Mouse (Mus musculus) Patski (cell line): ENCODE data around the gene Tmem174. TPM values are rescaled to one million over a fixed set of nuclear protein-coding genes. Genes with fewer than 3 reads are reported as not detected.

Experiments used
- ATAC-seq: fragments of 100-300 bp; one replicate; pipeline ENCODE4 v1.8.0; 2021
- CTCF ChIA-PET: fragments of 350-600 bp; sonication (Branson Sonifier 250); formaldehyde crosslinking; loops from one replicate; lab custom pipeline; 2022; ENCODE audit warnings: inconsistent platforms; lab: Charles Lee
- POLR2A ChIA-PET: fragments of 350-600 bp; sonication (Branson Sonifier 250); formaldehyde crosslinking; loops from one replicate; lab custom pipeline; 2022; ENCODE audit warnings: antibody characterized with exemption, inconsistent platforms; lab: Charles Lee
- DNase-seq: peaks from one replicate; pipeline ENCODE4 v3.0.0-alpha.2; 2011; ENCODE audit warnings: low read depth, low spot score
- H3K27me3 ChIP-seq: fragments of 371-371 bp; one replicate; pipeline ENCODE4 v1.5.1; 2021
- CTCF ChIP-seq: fragments of 100-300 bp; IDR thresholded peaks from one replicate; pipeline ENCODE4 v1.5.1; 2021
- in situ Hi-C: fragments of 300-500 bp; cut with MboI; formaldehyde crosslinking; loops from 3 replicates; pipeline ENCODE4 v1.11.1; 2018; ENCODE audit warnings: low pct_unique_long_range_greater_than_20kb, mixed read lengths
- polyA plus RNA-seq: library from polyadenylated mRNA; unstranded; gene quantifications from one replicate; pipeline ENCODE4 v1.2.3, GENCODE M21; 2021

Tmem174 gene
- polyA plus RNA-seq, 1 experiment from 2014 or later = not detected

- no peak for DNase-seq
- in situ Hi-C loops = no loop called here
Measured at GRCm38 (mm10) chr13:98656034-98656471, 18.8 kb upstream of the Tmem174 start.

DNA sequence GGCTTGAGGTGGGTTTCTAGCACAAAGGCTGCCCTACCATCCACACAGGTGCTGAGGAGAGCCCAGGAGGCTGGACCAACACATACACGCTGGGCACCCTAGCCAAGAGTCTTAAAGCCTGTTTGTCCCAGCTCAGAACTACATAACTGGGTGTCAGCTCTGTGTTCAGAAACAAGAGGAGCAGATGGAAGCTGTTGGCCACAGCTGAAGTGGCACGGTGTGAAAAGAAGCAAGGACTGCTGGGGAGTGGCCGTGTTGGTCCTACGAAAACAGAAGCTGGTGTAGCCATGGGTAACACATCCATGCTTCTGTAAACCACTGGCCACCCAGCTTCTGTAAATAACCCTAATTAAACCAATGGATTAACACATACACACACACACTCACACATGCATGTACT, 18.1 kb upstream of the Tmem174 start:
- CTCF ChIA-PET = no interaction called here
- TF ChIP-seq CTCF = no peak
- H3K27me3 ChIP-seq = no peaks in the 10 kb centered on the region
- no peak for DNase-seq
- no peak for ATAC-seq
- in situ Hi-C loops = no loop called here
- POLR2A ChIA-PET = no interaction called here

More at GRCm38 (mm10) chr13:98656034-98656471, 18.8 kb upstream of the Tmem174 start:
- ATAC-seq = no peak
- ChIA-PET CTCF (interaction anchor here (1.1 kb wide), 1 partner anchor 23 kb away, joined by 4 read pairs; no protein-coding TSS in a partner anchor), POLR2A (no interaction called here)
- TF ChIP-seq CTCF = no peak
- H3K27me3 ChIP-seq = no peaks in the 10 kb centered on the region

DNA sequence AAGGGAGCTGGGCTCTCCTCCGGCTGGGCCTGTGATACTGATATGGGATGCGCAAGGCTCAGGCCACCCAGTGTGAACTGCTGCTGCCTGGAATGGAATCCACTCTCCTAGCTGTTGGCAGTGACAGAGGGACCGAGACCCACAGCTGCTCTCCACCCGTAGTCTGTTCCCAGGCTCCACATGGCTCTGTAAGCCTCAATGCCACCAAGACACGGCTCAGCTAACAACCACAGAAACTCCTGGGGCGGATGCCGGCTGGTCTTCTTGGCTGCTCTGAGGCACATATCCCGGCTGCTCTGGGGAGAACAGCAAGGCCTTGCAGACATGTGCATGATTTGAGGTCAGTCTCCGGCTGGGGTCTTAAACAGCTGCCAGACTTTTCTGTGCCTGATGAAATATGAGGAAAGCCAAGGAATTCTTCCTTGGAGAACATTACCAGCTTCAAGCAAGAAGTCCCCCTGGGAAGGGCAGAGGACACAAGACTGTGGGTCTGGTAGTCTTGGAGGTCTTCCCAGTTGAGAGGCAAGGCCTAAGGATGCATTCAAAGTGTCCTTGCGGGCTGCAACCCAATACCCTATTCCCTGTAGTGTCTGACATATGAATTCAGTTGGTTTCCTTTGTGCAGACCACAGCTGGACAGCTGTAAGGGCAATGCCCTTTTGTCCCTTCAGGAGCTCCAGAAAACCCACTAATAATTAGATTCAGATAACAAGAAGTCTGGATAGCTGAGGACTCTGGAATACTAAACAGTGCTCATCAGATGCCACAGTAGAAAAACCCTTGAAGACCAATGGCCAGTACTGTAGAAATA, 17.1 kb upstream of the Tmem174 start:
- in situ Hi-C loops = no loop called here
- DNase-seq = no peak
- H3K27me3 ChIP-seq = no peaks in the 10 kb centered on the region
- TF ChIP-seq CTCF = no peak
- CTCF ChIA-PET = no interaction called here
- ATAC-seq = no peak
- POLR2A ChIA-PET = no interaction called here

DNA sequence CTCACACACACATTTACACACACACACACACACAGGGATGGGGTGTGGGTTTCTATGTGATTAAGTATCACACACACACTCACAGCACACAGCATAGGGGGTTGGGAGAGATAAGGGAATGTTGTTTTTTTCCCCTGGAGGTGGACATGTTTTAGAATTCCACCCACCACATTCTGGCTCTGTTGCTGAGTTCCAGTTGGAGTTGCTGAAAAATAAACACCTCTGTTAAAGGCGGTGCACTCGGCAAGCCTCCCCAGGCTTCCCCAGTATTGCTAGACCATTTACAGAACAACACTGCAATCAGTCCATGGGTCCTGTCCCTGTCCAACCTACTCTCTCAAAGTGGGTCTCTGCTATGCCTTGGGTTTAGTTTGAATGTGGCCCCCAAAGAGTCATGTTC, 15.0 kb upstream of the Tmem174 start:
- TF ChIP-seq CTCF = no peak
- POLR2A ChIA-PET = no interaction called here
- no peaks in the 10 kb centered on the region for H3K27me3 ChIP-seq
- DNase-seq (no peak), ATAC-seq (no peak)
- CTCF ChIA-PET = no interaction called here
- in situ Hi-C loops = no loop called here

DNA sequence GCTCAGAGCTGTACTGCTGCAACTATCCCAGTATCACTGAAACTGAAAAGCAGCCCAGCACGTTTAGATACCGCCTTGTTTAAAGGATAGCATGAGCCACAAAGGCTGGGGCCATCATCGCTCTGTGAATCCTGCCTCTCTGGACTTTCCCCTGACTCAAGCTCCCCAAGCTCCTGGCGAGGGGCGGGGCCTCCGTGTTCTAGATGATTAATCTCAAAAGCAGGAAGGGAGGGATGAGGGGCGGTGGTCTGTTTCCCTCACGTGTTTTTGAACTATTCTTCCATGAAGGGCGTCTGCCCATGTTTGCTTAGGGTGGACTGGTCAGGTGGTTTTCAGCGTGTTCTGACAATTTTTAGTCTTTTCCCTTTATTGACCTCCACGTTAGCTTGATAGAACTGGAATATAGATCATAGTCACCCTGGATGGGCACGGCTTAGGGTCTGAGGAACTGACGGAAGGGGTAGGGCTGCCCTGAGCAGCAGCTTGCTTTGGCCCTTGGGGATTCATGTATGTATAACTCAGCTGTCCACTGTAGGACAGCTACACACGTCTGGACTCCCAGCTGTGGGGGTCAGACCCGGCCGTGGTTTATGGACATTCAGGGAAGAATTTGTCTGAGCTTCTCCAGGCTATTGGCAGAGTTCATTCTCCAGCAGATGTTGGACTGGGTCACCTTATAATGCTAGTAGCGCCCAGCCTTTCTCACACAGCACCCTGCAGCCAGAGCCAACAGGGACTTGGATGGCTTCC, 14.2 kb upstream of the Tmem174 start:
- TF ChIP-seq CTCF = no peak
- in situ Hi-C loops = no loop called here
- DNase-seq = no peak
- no peaks in the 10 kb centered on the region for H3K27me3 ChIP-seq
- ATAC-seq = no peak
- POLR2A ChIA-PET = interaction anchor here (0.9 kb wide), 1 partner anchor 9 kb away, joined by 4 read pairs; no protein-coding TSS in a partner anchor
- CTCF ChIA-PET = interaction anchor here (0.8 kb wide), 1 partner anchor 8 kb away, joined by 3 read pairs; no protein-coding TSS in a partner anchor

DNA sequence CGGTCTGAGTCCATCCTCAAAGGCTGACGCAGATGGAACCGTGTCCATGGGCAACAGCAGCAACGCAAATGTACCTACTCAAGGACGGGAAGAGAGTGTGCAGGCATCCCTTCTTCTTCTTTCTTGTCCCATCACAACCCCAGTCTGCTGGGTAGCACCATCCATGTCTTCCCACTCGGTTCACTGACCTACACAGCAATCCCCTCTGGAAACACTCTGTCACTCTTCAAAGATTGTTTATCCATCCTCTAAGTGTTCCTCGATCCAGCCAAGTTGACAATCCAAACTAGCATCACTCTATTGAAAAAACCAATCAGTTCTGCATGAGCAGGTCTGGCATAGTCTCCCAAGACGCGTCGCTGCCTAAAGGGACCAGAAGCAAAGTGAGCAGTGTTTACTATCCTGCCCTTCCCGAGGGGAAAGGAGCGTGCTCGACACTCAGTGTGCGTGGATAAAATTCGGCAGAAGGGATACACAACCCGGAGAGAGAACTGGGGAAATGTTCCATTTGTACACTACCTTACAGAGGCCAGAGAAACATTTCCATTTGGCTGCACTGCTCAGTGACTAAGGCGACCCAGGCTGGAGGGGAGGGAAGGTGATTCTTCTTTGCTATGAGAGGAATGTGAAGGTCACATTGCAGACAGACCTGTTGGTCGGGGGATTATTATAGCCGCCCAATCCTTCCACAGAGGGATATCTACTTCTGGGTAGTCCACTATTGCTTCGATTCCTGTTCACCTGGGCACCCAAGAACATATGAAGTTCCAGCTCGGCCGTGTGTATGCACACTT, 10.8 kb upstream of the Tmem174 start:
- no peak for ATAC-seq
- no peak for TF ChIP-seq CTCF
- no peak for DNase-seq
- ChIA-PET POLR2A (no interaction called here), CTCF (no interaction called here)
- no peaks in the 10 kb centered on the region for H3K27me3 ChIP-seq
- in situ Hi-C loops = no loop called here

DNA sequence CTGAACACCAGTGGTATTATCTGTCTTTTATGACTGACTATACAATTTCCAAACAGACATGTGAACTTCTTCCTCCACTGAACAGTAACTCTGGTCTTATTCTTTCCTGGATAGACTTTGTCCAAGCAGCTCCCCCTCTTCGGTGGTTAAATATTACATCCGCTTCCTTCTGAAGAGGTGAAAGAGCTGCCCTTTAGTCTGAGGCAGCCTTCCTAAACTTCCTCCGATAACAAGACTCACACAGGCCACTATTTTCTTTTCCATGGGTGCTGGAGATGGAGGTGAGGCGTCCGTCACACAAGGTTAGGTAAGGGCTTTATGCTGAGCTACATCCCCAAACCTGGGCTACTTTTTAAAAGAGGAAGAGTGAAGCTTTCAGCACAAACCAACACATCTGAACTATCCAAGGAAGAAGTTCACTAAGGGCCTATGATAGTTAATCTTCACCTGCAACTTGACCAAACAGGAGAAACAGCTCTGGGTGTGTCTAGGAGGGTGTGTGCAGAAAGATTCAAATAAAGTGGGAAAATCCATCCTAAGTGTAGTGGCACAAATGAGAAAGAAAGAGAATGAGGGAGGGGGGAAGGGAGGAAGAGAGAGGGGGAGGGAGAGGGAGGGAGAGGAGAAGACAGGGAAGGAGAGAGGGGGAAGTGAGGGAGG, 1.4 kb upstream of the Tmem174 start:
- ATAC-seq (no peak), DNase-seq (no peak)
- in situ Hi-C loops = no loop called here
- ChIA-PET CTCF (no interaction called here), POLR2A (no interaction called here)
- H3K27me3 ChIP-seq = no peaks in the 10 kb centered on the region
- TF ChIP-seq CTCF = no peak

DNA sequence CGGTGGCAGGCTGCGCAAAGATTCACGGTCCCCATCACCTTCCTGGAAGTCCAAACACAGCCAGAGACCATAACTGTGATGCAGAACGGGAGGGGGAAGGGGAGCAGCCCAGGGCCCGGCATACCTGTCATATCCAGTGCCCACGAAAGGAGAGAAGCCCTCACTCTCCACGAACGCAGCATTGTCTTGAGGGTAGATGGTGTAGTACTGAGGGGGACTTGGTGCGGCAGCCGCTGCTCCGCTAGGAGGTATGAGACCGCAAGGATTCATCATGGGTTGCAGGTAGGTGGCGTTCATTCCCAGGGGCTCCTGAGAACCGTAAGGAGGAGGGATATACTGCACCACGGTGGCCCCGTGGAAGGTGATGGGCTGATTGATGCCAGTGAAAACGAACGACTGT, 639 bp downstream of the Tmem174 start:
- in situ Hi-C loops = no loop called here
- CTCF ChIA-PET = no interaction called here
- ATAC-seq (no peak), DNase-seq (no peak)
- TF ChIP-seq CTCF = no peak
- POLR2A ChIA-PET = no interaction called here
- no peaks in the 10 kb centered on the region for H3K27me3 ChIP-seq

GRCm38 (mm10) chr13:98633641-98634484, 3.3 kb downstream of the Tmem174 start:
- DNase-seq = no peak
- H3K27me3 ChIP-seq = no peaks in the 10 kb centered on the region
- CTCF ChIA-PET = interaction anchor here (0.8 kb wide), 1 partner anchor 10 kb away, joined by 4 read pairs; no protein-coding TSS in a partner anchor
- TF ChIP-seq CTCF = no peak
- ATAC-seq = no peak
- in situ Hi-C loops = no loop called here
- POLR2A ChIA-PET = no interaction called here
